Mouse (Mus musculus): ENCODE data around the gene Ccl5.
"Not testable (repeated sequence)": the region's sequence is repeated elsewhere in the genome, so short reads cannot be mapped to it uniquely, and the experiment has no call there.

Gene Ccl5

DNA sequence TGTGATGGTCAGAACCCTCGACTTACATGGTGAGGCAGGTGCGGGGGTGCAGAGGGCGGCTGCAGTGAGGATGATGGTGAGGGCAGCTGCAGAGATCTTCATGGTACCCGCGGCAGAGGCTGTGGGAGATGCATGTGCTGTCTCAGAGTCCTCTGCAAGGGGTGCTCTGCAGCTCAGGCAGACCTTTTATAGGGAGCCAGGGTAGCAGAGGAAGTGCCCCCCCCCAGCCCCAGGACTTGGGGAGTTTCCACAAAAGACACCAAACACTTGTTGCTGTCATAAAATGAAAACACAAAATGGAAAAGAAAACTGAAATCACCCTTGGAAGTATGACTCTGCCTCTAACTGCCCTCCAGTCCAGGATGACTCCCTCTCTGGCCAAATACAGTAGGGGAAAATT, at the start of gene Ccl5:
Ccl5 (minus strand) TSS at position 159 of the 400 bp plus-strand sequence.
- no peak for DNase-seq (ENCODE audit: low spot score)

- no peak for DNase-seq (ENCODE audit: low spot score)
These were observed 48.7 kb upstream of the Ccl5 start for GRCm38 (mm10) chr11:83578999-83579398.

DNA sequence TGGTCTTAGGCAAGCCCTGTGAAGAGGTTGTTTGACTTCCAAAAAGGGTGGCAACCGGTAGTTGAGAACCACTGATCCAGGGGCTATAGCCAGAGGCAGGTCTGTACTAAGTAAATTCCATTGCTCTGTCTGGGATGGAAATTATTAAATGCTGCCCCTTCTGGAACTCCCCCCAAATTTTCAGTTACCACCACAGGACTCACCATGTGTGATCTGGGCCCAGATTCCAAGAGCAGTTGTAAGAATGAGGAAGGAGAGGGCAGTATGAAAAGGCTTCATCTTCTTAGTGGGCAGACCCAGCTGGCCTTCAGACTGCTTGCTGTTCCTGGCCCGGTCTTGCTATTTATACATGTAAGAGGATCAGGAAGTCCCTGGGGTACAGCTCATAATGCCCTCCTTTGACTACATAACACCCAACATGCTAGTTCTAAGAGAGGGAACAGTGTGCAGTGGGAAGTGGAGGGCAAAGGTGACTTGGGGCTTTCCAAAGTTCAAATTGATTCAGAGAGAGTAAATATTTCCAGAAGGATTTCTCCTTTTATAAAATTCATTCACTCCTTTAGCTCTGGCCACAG, 48.0 kb upstream of the Ccl5 start, which contains the start of gene Ccl9:
Ccl9 (minus strand) TSS at position 451 of the 575 bp plus-strand sequence.
- peak; percentile 29 for DNase-seq (ENCODE audit: low spot score)

DNA sequence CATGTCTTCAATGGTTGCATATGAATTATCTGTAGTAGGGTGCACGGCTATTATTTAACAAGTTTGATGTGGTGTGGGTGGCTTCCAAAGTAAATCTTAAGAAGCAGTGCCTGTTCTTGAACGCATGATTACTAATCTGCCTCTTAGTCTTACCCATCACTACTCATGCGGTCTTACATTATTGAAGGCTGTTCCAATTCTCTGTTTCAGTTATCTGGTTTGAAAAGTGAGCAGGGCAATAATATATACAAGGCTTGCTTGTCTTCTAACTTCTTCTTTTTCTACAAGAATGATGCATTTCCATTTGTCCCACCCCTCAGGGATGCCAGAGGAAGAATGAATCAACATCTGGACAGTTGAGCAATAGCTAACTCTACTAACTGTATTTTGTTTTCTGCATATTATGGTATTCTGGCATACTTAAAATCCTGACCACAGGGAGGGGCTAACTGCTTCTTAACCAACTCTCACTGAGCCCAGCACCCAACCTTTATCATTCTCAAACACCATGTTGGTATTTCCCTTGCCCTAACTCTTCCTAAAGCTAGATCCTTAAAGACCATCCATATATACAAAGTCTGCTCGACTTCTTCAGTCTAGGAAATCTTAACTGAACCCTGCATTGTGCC, 46.7 kb upstream of the Ccl5 start:
- no peak for DNase-seq (ENCODE audit: low spot score)

GRCm38 (mm10) chr11:83572834-83573233, 42.5 kb upstream of the Ccl5 start:
- no peak for DNase-seq (ENCODE audit: low spot score)

DNA sequence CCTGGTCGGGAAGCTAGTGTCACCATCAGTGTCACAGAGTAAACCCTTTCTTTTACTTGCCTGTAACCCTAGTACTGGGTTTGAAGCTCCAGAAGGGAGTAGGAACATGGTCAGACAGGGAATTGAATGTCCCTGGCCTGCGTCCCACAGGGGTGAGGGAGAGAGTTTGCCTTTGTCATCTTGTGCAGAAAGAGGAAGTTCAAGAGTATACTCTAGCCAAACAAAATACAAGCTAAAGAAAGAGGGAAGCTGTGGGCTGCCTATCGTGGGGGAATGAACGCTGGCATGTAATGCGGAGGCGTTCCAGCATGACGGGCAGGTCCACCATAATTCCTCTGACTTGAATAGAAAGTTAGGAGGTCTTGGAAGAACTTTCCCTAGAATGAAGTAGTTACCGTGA, 41.9 kb upstream of the Ccl5 start:
- DNase-seq (ENCODE audit: low spot score): no peak

DNA sequence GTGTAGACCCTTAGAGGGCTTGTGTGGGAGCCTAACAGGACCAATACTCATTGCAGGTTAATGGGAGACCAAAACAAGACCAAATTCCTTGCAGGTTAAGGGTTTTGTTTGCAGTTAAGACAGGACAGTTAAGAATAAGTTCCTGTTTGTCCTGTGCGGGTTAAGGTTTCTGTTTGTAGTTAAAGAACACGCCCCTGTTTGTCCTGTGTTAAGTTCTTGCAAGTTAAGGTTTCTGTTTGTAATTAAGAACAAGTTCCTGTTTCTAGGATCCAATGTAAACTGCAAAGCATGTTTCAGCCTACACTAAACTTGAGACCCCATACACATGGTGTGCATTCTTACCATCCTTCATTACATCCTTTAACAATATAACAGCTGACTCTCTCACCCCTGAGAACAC, 39.9 kb upstream of the Ccl5 start:
- no peak for DNase-seq (ENCODE audit: low spot score)

- DNase-seq (ENCODE audit: low spot score): no peak
These were observed 38.9 kb upstream of the Ccl5 start for GRCm38 (mm10) chr11:83569249-83569648.

DNA sequence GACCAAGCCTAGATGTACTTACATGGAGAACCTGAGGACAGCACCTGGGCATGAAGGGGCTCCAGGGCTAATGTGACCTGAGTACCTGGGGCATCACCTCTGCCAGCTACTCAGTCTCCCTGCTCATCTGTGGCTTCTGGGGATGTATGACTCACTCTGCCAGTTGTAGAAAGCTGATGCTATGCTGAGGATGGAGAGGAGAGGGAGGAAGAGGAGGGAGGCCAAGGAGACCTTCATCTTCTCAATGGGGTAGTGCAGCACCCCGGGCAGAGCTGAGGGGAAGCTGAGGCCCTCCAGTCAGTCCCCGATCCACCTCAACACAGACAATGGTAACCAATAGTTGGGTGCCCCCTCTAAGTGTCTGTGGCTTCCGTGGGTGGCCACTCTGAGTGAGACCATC, 38.5 kb upstream of the Ccl5 start:
- no peak for DNase-seq (ENCODE audit: low spot score)

DNA sequence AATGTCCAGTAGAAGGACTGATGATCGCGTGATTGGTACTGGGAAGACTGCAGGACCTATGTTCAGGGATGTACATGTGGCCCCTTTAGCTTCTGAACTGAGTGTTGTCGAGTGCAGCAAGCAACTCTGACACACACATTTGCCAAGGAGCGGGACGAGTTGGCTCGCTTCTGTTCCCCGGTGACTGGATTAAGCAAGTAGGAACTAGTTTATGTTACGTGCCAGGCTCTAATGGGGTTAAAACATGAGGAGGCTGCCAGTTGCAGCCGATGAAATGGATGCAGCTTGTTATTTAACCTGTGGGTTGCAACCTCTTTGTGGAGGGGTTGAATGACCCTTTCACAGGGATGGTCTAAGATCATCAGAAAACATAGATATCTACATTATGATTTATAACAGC, 37.7 kb upstream of the Ccl5 start:
- no peak for DNase-seq (ENCODE audit: low spot score)

DNA sequence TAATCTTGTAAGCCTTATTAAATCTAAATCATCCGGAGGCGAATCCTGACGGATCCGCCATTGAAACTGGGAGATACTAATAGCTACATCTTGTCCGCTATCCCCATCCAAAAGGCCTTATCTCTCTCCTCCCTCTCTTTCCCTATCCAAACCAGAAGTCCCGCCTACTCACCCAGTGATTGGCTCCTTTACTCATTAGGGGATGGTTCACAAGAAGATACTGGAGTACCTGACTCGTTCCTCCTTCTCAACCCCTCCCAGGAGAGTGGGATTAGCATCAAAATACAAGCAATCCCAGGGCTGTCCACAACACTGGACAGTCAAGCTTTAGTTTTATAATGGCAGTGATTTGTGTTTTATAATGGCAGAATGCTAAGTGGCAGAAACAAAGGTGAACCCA, 37.0 kb upstream of the Ccl5 start:
- DNase-seq (ENCODE audit: low spot score): no peak

- DNase-seq (ENCODE audit: low spot score): no peak
These were observed 36.3 kb upstream of the Ccl5 start for GRCm38 (mm10) chr11:83566617-83567016.

DNA sequence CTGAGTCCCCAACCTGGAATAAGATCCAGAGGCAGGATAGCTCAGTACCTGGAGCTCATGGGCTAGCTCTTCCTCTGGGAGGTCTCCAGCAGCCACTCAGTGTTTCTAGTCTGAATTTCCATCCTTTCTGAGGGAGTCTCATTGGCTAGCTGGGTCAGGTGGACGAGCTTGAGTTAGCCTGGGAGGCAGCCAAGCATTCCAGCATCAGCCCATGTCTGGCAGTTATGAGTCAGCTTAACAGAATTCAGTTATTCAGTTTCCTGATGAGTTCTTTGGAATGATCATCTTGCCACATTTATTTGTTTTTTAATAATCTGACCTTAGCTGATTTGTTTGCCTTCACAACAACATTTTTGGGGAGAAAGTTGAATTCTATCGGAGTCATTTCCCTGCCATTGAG, 33.4 kb upstream of the Ccl5 start:
- DNase-seq (ENCODE audit: low spot score): no peak

GRCm38 (mm10) chr11:83562311-83562887, 32.1 kb upstream of the Ccl5 start:
- no peak for DNase-seq (ENCODE audit: low spot score)

GRCm38 (mm10) chr11:83560405-83560804, 30.1 kb upstream of the Ccl5 start:
- DNase-seq (ENCODE audit: low spot score): no peak

GRCm38 (mm10) chr11:83557074-83557473, 26.8 kb upstream of the Ccl5 start:
- no peak for DNase-seq (ENCODE audit: low spot score)

DNA sequence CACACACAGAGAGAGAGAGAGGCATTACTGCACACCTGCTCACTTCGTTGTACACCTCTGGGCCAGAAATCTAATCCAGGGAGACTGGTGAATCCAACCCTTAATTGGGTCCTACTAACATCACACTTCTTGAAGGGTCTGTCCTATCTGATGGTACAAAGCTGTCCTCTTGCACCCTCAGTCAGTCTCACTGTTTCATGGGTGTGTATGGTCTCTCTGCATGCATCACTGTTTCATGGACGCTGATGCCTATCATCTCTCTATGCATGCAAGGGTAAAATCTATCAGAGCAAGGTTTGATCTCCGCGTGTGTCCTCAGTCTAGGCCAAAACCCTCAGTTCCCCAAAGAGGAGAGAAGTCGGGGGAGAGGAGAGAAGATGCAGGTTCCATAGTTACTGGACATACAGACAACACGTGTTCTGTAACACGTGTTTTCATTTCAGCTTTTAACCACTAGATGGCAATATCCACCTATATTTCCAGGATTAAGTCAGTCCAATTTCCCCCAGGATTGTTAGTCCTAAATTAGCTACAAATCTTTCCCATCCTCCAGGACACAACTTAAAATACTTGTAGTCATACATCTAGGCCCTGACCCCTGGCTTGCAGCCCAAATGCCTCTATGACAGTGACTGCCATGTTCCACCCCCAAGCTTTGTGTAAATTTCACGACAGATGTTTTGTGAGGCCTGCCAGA, 25.9 kb upstream of the Ccl5 start:
- DNase-seq (ENCODE audit: low spot score): peak; percentile 88

DNA sequence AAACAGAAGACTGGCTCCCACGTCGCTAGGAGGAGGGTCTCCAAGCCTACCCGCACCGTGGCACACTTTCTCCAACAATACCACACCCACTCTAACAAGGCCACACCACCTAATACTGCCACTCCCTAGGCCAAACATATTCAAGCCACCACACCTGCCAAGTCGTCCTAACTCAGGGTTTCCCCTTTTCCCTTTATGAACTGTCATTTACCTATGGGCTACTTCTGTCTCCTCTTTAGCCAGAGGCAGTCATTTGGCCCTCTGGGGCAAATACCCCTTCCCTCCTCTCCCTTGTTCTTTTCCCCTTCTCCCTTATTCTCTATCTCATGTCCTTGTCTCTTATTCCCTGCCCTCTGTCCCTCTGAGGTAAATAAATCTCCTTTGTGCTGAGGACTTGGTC, 21.4 kb upstream of the Ccl5 start:
- DNase-seq (ENCODE audit: low spot score): no peak

GRCm38 (mm10) chr11:83551037-83551436, 20.7 kb upstream of the Ccl5 start:
- not testable (repeated sequence) for DNase-seq (ENCODE audit: low spot score)

DNA sequence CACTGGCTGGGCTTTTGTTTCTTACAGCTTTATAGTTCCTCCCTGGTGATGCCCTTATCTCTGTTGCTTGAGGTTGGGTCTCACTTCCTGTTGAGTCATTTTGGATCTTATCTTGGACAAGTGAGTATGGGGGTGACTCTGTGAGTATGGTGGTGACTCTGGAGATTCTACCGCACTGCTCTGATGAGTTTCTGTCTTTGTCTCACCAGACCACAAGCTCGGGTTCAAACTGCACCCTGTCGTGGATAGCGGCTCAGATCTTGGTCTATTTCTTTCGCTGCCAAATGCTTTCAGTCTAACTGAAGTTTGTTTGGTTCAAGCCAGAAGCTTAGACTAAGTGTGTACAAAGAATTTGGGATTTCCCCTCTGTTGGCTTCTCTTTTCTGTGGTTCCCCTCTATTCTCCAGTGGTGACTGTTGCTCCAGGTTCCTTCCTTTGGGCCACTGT, 19.9 kb upstream of the Ccl5 start:
- DNase-seq (ENCODE audit: low spot score): no peak

- DNase-seq (ENCODE audit: low spot score): peak; percentile 15
These were observed 13.9 kb upstream of the Ccl5 start for GRCm38 (mm10) chr11:83544214-83544613.

GRCm38 (mm10) chr11:83541415-83541814, 11.1 kb upstream of the Ccl5 start:
- DNase-seq (ENCODE audit: low spot score): no peak

DNA sequence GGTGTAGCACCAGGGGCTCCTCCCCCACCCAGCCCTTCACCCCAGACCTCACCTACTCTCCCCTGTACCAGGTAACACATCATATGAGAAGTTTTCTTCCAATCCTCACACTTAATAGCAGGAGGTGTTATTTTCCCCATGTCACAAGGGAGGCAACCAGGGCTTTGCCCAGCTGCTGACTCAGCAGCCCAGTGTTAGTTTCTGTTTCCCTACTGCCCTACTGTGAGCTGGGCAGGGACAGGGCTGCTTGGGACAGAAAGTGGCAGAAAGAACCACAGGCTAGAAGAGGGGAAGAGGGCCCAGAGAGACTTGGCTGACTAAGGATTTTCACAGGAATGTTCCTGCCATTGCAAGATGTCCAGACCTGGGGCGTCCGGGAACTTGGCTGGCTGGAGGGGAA, 10.6 kb upstream of the Ccl5 start:
- no peak for DNase-seq (ENCODE audit: low spot score)

Data from embryo, embryonic 10.5 days (tissue).